Mouse (Mus musculus) heart, adult 8-10 months (tissue): ENCODE data around the gene Uck2. TPM values are rescaled to one million over a fixed set of nuclear protein-coding genes. Genes with fewer than 3 reads are reported as not detected.

Experiments
- DNase-seq: peaks from one replicate; pipeline ENCODE4 v3.0.0; 2022; ENCODE audit warnings: low spot score
- total RNA-seq, 4 experiments: library from RNA; stranded (reverse); gene quantifications; 2 replicates each; pipeline ENCODE4 v1.2.4; 2022

The Uck2 gene
- total RNA-seq, 4 experiments from 2014 or later: 38.7 to 50.3 (median 43.4) TPM

DNA sequence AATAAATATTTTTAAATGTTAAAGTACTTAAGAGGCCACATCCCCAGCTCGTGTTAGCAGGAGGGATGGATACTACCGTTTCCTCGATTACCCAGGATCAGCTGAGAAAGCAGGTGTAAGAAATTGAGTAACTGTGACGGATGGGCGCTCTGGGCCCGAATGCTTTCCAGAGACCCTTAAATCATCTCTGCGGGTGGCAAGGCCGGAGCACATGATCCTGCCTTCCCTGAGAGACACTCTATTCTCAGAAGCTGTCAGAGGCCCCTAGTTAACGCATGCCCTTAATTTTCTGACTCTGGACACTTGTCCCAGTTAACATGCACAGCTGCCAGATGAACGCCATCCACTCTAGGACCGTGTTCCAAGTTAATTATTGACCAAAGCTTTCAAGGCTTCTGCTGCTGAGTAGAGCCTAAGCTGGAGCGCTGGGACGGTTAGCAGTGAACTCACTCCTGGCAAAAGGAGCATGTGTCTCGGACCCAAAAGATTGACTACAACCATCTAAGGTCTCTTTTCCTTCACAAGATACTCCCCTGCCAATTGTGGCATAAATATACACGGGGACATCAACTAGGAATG, 28.3 kb downstream of the Uck2 start:
- DNase-seq: no peak

GRCm38 (mm10) chr1:167253579-167253978, 31.5 kb downstream of the Uck2 start:
- DNase-seq: no peak

GRCm38 (mm10) chr1:167249881-167250280, 35.2 kb downstream of the Uck2 start:
- DNase-seq: no peak

DNA sequence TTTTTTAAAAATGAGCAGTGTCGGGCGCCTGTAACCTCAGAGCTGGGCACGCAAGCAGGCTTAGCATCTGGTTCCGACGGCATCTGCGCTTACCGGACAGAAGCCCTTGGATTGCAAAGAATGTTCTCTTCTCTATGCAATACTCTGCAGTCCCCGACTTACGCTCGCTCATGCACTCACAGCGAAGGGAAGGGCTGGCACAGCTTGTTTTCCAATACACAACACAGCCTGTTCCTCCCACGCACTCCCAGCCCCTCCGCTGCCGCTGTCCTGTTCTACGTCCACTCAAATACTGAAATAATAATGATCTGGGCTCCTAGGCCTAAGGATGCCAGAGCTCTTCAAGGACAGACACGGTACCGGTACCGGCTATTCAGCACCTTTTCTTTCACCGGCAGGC, 35.9 kb downstream of the Uck2 start:
- no peak for DNase-seq

DNA sequence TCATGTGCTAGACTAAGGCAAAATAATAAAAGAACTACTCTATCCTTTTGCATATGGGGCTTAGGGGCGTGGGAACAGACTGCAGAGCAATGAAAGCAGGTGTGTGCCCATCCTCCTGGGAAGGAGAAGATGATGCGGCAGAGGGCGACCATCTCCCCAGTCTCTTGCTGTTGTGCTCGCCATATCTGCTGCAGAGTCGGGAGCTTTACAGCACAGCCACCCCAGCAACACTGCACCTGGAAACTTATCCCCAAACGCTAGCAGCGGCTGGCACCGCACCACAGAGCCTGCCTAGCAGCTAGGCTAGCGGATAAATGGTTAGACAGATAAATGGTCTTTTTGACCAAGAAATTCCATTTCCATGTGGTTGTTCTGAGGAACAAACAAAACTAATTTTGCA, 37.2 kb downstream of the Uck2 start:
- no peak for DNase-seq

- DNase-seq: peak; percentile 74
Measured at GRCm38 (mm10) chr1:167246976-167247375, 38.1 kb downstream of the Uck2 start.

GRCm38 (mm10) chr1:167246275-167246674, 38.8 kb downstream of the Uck2 start:
- no peak for DNase-seq

DNA sequence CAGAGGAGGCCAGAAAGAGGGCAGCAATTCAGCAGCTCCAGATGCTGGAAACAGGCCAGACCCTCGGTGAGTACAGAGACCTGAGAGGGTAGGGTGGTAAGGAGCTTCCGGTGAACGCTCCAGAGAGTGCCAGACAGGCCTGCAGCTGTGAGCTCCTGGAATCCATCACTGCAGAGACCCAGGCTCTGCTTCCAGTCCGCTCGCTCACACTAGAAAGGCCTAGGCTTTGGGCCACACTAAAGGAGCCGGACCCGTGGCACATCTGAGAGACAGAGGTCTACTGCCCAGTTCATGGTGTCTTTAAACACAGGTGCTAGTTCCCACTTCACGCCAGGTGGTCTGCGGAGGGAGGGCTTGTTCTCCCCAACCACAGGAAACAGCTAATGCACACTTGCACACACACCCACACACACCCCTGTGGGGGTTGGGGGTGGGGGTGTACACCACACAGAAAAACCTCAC, 39.9 kb downstream of the Uck2 start:
- DNase-seq: no peak

- DNase-seq: no peak
Measured at GRCm38 (mm10) chr1:167242191-167242681, 42.9 kb downstream of the Uck2 start.

DNA sequence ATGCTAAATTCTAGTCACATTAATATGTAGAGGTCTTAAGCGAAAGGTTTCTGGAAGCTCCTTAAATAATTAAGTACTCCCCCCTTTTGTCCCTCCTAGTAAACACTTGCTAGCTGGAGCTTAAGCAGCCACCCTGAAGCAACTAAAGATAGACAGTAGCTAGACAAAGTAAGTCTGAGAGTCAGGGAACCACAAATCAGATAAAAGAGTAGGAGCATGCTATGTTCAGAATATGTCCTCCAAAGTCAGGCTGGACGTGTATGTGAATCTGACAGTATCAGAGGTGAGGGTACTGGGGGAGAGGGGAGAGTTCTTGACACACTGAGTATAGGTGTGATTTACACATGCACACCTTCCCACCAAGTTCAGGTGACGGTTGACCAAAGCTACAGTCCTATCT, 43.6 kb downstream of the Uck2 start:
- DNase-seq: no peak

DNA sequence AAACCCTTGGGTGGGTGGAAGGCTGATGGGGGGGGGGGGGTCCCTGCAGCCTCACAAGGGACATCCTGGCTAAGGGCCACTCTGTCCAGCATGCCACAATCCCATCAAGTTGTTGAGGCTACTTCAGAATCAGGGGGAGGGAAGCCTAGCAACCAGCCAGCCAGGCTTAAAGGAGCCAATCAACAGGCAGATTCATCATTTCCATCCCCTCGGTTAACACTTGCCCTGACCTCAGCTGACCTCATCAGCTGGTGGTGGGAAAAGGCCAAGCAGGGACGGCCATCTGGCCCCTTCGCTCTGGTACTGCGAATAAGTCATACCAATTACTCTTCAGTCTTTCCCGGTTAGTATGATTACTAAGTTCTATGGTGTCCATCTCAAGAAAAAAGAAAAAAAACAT, 44.8 kb downstream of the Uck2 start:
- no peak for DNase-seq

DNA sequence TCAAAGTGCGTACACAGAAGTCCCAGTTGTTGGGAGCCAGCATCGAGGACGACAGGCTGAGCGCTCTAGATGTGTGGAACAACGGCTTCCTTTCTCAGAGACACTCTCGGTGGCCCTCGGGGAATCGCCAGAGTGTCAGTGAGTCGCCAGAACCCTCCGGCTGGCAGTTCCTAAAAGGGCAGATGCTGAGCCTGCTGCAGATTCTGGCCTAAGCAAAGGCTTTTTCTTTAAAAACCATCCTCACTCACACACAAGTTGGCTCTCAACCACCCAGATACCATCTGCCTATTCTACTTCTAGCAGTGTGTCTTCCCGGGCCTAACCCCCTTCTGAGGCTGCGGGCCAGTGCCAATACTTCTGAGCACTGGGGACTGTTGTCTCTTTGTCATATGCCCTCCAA, 45.2 kb downstream of the Uck2 start:
- no peak for DNase-seq

- DNase-seq: no peak
Measured at GRCm38 (mm10) chr1:167237798-167238197, 47.3 kb downstream of the Uck2 start.

- DNase-seq: peak; percentile 36
Measured at GRCm38 (mm10) chr1:167236790-167237189, 48.3 kb downstream of the Uck2 start.

- no peak for DNase-seq
Measured at GRCm38 (mm10) chr1:167234344-167234743, 50.8 kb downstream of the Uck2 start.

DNA sequence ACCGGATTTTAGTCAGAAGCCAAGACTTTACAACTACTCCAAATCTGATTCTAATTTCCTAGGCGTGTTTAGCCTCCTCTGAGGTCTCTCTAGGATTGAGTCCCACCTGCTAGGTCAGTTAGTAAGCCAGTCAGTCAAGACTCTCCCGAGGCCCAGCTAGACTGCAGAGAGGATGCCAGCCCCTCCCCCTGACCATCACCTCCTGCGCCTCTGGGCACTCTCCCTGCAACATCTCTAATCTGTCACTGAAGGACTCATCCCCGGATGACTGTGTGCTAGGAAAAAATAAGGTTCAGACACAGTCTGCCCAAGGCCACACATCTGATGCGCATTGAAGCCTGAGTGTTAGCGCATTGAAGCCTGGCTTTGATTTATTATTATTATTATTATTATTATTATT, 52.2 kb downstream of the Uck2 start:
- no peak for DNase-seq

- no peak for DNase-seq
Measured at GRCm38 (mm10) chr1:167231612-167232283, 53.4 kb downstream of the Uck2 start.

GRCm38 (mm10) chr1:167230930-167231611, 54.0 kb downstream of the Uck2 start:
- DNase-seq: no peak

GRCm38 (mm10) chr1:167222382-167223010, 62.6 kb downstream of the Uck2 start:
- no peak for DNase-seq

GRCm38 (mm10) chr1:167220303-167221174, 64.6 kb downstream of the Uck2 start:
- peak; percentile 87 for DNase-seq

DNA sequence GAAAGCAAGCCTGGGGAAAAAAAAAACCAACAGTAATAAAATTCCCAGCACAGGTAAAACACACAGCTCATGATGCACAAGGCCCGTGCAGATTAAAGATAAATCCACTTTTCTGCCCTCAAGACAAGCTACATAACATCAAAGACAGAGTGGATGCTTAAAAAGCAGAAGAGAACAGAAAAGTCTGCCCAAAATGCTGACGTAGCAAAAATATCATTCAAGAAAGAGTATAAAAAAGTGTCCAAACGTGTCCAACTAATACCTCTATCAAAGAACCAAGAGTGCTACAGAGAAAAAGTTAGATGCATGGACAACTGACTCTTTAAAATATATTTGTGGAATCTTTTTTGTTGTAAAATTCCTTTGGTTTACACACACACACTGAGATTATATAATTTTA, 69.7 kb downstream of the Uck2 start:
- no peak for DNase-seq
